Mouse (Mus musculus): ENCODE measurements around the gene Ripk3. TPM values are rescaled to one million over a fixed set of nuclear protein-coding genes. Genes with fewer than 3 reads are reported as not detected.

The Ripk3 gene
- polyA plus RNA-seq, 1 experiment from 2014 or later: 40.4 TPM

DNA sequence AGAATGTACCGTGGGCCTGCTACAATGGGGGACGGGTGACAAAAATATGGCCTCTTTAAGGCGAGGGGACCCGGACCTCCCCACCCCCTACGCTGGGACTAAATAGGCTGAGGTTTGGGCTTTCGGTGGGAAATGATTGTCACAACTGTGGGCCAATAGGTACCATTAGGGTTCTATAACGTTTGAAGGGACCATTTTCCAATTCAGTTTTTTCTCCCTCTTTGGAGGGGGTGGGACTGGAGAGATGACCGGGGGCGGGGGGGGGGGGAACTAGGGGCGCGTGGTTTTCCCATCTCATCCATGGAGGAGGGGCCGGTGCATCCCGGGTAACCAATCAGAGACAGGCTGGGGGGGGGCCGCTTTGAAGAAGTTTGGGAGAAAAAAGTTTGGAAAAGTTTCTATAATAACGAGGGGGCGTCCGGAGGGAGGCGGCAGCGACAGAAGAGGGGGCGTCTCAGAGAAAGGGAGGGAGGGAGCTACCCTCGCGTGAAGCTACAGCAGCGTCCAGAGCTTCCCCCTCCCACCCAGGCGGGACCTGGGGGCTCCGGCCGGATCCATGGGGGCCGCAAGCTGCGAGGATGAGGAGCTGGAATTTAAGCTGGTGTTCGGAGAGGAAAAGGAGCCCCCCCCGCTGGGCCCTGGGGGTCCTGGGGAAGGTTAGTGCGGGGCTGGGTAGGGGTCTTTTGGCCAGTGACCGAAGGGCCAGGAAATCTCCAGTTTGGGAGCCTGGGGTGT lies 36.0 kb upstream of the Ripk3 start:
- peaks cover 10% of the 10 kb centered on the region for H3K36me3 ChIP-seq
- H3K9ac ChIP-seq: peak overlapping the region; percentile 83
- peaks cover 67% of the 10 kb centered on the region for H3K4me1 ChIP-seq
- no peak for ATAC-seq (replicated peaks; ENCODE audit: low FRiP score)
- H3K4me3 ChIP-seq (replicated peaks): peak overlapping the region; percentile 71
- no peaks in the 10 kb centered on the region; the same call in 1 of the 2 replicates for H3K9me3 ChIP-seq (replicated peaks)
- 1% methylated on average over 32 of the region's 32 CpGs for WGBS
- H3K27ac ChIP-seq: peak overlapping the region; percentile 98
- H3K4me2 ChIP-seq: peak overlapping the region; percentile 90
- 0 out of 2 replicates have a peak, but pooled peaks cover 6% of the 10 kb centered on the region for H3K27me3 ChIP-seq

DNA sequence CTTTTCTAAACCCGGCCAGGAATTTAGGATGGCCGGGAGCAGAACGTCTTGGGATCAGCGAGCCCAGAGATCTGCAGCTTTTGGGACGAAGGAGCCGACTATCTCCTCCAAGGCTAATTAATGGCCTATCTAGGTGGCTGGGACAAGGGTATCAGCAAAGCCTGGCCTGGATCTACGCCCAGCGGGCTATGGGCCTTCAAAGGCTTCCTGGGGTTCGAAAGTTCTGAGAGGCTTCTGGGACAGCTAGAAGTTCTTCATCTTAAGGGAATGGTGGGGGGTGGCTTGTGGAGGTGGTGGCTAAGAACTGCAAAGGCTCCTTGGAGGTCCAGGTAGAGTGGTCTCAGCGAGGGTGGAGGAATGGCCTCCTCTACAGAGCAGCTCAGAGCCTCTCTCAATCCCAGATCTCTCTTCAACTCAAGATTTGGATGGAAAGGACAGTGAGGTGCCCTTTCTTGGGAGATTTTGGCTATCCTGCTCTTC lies 35.4 kb upstream of the Ripk3 start:
- H3K36me3 ChIP-seq: peaks cover 5% of the 10 kb centered on the region; the same call in 1 of the 2 replicates
- peak overlapping the region; percentile 98 for H3K27ac ChIP-seq
- 0 out of 2 replicates have a peak, but pooled peaks cover 6% of the 10 kb centered on the region for H3K27me3 ChIP-seq
- under 1% methylated on average over 10 of the region's 10 CpGs for WGBS
- peaks cover 62% of the 10 kb centered on the region for H3K4me1 ChIP-seq
- ATAC-seq (replicated peaks; ENCODE audit: low FRiP score): peak; percentile 19
- H3K9ac ChIP-seq: peak overlapping the region; percentile 83
- H3K4me3 ChIP-seq (replicated peaks): peak overlapping the region; percentile 71
- no peaks in the 10 kb centered on the region; the same call in 1 of the 2 replicates for H3K9me3 ChIP-seq (replicated peaks)
- peak overlapping the region; percentile 90 for H3K4me2 ChIP-seq

GRCm38 (mm10) chr14:55822991-55823762 lies 34.5 kb upstream of the Ripk3 start, which contains the start of gene Nfatc4:
TSS of gene Nfatc4 (plus strand) at chr14:55823144.
- peak; percentile 91 for ATAC-seq (replicated peaks; ENCODE audit: low FRiP score)
- Histone ChIP-seq H3K9me3 (replicated peaks) (no peaks in the 10 kb centered on the region; the same call in 1 of the 2 replicates), H3K27ac (peak within 1 kb of the TSS; percentile 98), H3K4me2 (peak within 1 kb of the TSS; percentile 90), H3K4me1 (peaks cover 53% of the 10 kb centered on the region), H3K9ac (peak within 1 kb of the TSS; percentile 83), H3K27me3 (0 out of 2 replicates have a peak, but pooled peaks cover 6% of the 10 kb centered on the region), H3K4me3 (replicated peaks) (peak within 1 kb of the TSS; percentile 71), H3K36me3 (peaks cover 5% of the 10 kb centered on the region; the same call in 1 of the 2 replicates)
- WGBS: under 1% methylated on average over 41 of the region's 46 CpGs

DNA sequence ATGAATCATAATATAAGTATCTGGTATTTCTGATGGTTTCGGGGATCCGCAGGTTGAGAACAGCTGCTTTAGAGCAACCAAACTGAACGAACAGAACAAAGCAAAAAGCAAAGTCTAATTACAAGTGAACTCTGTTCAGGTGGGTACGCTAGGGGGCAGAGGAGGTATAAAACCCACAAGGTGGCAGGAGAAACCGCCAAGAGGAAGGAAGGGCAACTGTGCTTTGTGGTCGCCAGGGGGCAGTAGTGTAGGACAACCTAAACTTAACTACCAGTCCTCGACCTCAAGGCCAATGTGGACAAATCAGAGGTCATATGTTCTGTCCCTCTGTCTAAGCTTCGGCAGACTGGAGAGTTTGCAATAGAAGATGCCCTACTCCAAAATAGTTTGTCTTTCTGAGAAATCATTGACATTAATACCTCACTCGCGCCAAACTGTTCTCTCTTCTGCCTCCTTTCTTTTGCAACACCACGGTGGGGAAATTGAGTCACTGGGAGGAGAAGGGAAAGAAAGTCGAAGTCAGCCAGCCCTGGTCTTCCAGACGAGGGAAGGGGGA lies 33.8 kb upstream of the Ripk3 start:
- ATAC-seq (replicated peaks; ENCODE audit: low FRiP score): peak; percentile 15; the same call in 1 of the 2 replicates
- H3K4me2 ChIP-seq: peak overlapping the region; percentile 90
- WGBS: 3% methylated on average over 13 of the region's 13 CpGs
- peak overlapping the region; percentile 71 for H3K4me3 ChIP-seq (replicated peaks)
- H3K27me3 ChIP-seq: 0 out of 2 replicates have a peak, but pooled peaks cover 6% of the 10 kb centered on the region
- peak overlapping the region; percentile 83 for H3K9ac ChIP-seq
- H3K9me3 ChIP-seq (replicated peaks): no peaks in the 10 kb centered on the region; the same call in 1 of the 2 replicates
- H3K27ac ChIP-seq: peak overlapping the region; percentile 98
- 0 out of 2 replicates have a peak, but pooled peaks cover 2% of the 10 kb centered on the region for H3K36me3 ChIP-seq
- peaks cover 47% of the 10 kb centered on the region for H3K4me1 ChIP-seq

DNA sequence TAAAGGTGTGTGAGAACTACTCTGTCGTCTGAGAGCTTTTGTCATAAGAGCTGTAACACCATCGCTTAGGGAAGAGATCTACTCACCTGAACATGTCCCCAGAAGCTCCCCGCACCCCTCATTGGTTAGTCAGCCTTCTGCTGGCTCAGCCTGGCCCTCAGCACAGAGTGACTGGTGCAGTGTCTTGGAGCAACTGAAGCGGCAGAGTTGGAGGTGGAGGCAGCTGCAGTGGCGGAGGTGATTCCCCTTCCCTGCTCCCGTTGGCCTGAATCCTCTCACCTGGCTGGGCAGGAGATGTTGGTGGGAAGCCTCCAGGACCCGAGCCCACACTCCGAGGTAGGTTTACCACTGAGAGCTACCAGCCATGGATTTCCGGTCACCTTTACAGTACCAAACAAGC lies 31.9 kb upstream of the Ripk3 start:
- H3K9me3 ChIP-seq (replicated peaks): no peaks in the 10 kb centered on the region; the same call in 1 of the 2 replicates
- no peaks in the 10 kb centered on the region for H3K36me3 ChIP-seq
- no peaks in the 10 kb centered on the region for H3K27me3 ChIP-seq
- WGBS: 83% methylated on average over 9 of the region's 9 CpGs
- no peak overlapping the region for H3K4me3 ChIP-seq (replicated peaks)
- H3K4me2 ChIP-seq: no peak overlapping the region
- H3K4me1 ChIP-seq: peaks cover 30% of the 10 kb centered on the region
- H3K9ac ChIP-seq: no peak overlapping the region
- ATAC-seq (replicated peaks; ENCODE audit: low FRiP score): no peak
- no peak overlapping the region for H3K27ac ChIP-seq

DNA sequence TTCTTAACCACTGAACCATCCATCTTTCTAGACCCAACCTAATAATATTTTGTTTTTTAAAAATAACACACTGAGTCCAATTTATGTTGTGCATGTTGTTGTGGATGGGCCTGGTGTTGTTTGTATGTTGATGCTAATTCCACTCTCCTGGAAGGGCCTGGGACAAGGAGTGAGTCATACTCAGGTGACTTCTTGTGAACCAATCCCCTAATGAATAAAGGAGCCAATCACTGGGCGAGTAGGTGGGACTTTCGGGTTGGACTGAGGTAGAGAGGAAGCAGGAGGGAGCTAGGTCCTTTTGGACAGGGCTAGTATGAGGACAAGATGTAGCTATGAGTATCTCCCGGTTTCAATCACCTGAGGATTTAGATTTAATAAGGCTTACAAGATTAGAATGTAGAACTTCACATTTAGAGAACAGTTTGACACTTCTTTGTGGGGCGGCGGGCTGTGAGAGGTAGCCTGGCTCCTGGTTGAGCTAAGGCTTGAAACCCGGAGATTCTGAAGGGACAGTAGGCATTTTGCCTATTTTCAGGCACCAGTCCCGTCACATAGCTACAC lies 31.3 kb upstream of the Ripk3 start:
- Histone ChIP-seq H3K27ac (no peak overlapping the region), H3K4me1 (peaks cover 27% of the 10 kb centered on the region), H3K27me3 (no peaks in the 10 kb centered on the region), H3K9ac (no peak overlapping the region), H3K9me3 (replicated peaks) (no peaks in the 10 kb centered on the region), H3K36me3 (no peaks in the 10 kb centered on the region), H3K4me3 (replicated peaks) (no peak overlapping the region), H3K4me2 (no peak overlapping the region)
- WGBS: 82% methylated on average over 7 of the region's 7 CpGs
- no peak for ATAC-seq (replicated peaks; ENCODE audit: low FRiP score)

GRCm38 (mm10) chr14:55815310-55815751 lies 26.7 kb upstream of the Ripk3 start:
- H3K4me1 ChIP-seq: peaks cover 5% of the 10 kb centered on the region; the same call in 1 of the 2 replicates
- peak overlapping the region; percentile 66 for H3K27ac ChIP-seq
- 21% methylated on average over 17 of the region's 17 CpGs for WGBS
- peak; percentile 78 for ATAC-seq (replicated peaks; ENCODE audit: low FRiP score)
- 0 out of 2 replicates have a peak, but pooled peaks cover 4% of the 10 kb centered on the region for H3K27me3 ChIP-seq
- H3K9me3 ChIP-seq (replicated peaks): no peaks in the 10 kb centered on the region
- H3K36me3 ChIP-seq: no peaks in the 10 kb centered on the region
- peak overlapping the region; percentile 74 for H3K4me2 ChIP-seq
- H3K9ac ChIP-seq: peak overlapping the region; percentile 35; the same call in 1 of the 2 replicates
- H3K4me3 ChIP-seq (replicated peaks): peak overlapping the region; percentile 55

GRCm38 (mm10) chr14:55814885-55815284 lies 26.2 kb upstream of the Ripk3 start:
- H3K9me3 ChIP-seq (replicated peaks): no peaks in the 10 kb centered on the region
- H3K27me3 ChIP-seq: 0 out of 2 replicates have a peak, but pooled peaks cover 4% of the 10 kb centered on the region
- peak overlapping the region; percentile 35; the same call in 1 of the 2 replicates for H3K9ac ChIP-seq
- H3K36me3 ChIP-seq: no peaks in the 10 kb centered on the region
- peak overlapping the region; percentile 66 for H3K27ac ChIP-seq
- H3K4me3 ChIP-seq (replicated peaks): peak overlapping the region; percentile 55
- WGBS: 24% methylated on average over 16 of the region's 16 CpGs
- peak overlapping the region; percentile 74 for H3K4me2 ChIP-seq
- H3K4me1 ChIP-seq: peaks cover 5% of the 10 kb centered on the region; the same call in 1 of the 2 replicates
- peak; percentile 84 for ATAC-seq (replicated peaks; ENCODE audit: low FRiP score)

GRCm38 (mm10) chr14:55795380-55796163 lies 6.9 kb upstream of the Ripk3 start:
- H3K27me3 ChIP-seq: no peaks in the 10 kb centered on the region
- H3K4me2 ChIP-seq: no peak overlapping the region
- ATAC-seq (replicated peaks; ENCODE audit: low FRiP score): no peak
- peaks cover 11% of the 10 kb centered on the region; the same call in 1 of the 2 replicates for H3K4me1 ChIP-seq
- peak overlapping the region; percentile 22; the same call in 1 of the 2 replicates for H3K27ac ChIP-seq
- no peak overlapping the region for H3K4me3 ChIP-seq (replicated peaks)
- H3K36me3 ChIP-seq: no peaks in the 10 kb centered on the region
- H3K9me3 ChIP-seq (replicated peaks): no peaks in the 10 kb centered on the region
- WGBS: 71% methylated on average over 15 of the region's 15 CpGs
- H3K9ac ChIP-seq: no peak overlapping the region

GRCm38 (mm10) chr14:55793946-55794345 lies 5.3 kb upstream of the Ripk3 start:
- no peak for ATAC-seq (replicated peaks; ENCODE audit: low FRiP score)
- WGBS: 45% methylated on average over 2 of the region's 2 CpGs
- Histone ChIP-seq H3K4me1 (peaks cover 11% of the 10 kb centered on the region), H3K27me3 (0 out of 2 replicates have a peak, but pooled peaks cover 5% of the 10 kb centered on the region), H3K27ac (no peak overlapping the region), H3K4me3 (replicated peaks) (no peak overlapping the region), H3K9ac (no peak overlapping the region), H3K36me3 (no peaks in the 10 kb centered on the region), H3K9me3 (replicated peaks) (no peaks in the 10 kb centered on the region), H3K4me2 (no peak overlapping the region)

Measured in kidney, embryonic 15.5 days (tissue).